Mouse (Mus musculus): ENCODE data around the gene Kncn. TPM values are rescaled to one million over a fixed set of nuclear protein-coding genes. Genes with fewer than 3 reads are reported as not detected.

The Kncn gene
- polyA plus RNA-seq, 1 experiment from 2014 or later: not detected

GRCm38 (mm10) chr4:115882195-115882594, 2.0 kb upstream of the Kncn start:
- Histone ChIP-seq H3K36me3 (no peaks in the 10 kb centered on the region), H3K4me3 (no peak overlapping the region), H3K27ac (no peak overlapping the region), H3K9me3 (replicated peaks) (no peaks in the 10 kb centered on the region), H3K9ac (no peak overlapping the region), H3K4me1 (peaks cover 49% of the 10 kb centered on the region), H3K27me3 (no peaks in the 10 kb centered on the region), H3K4me2 (replicated peaks) (no peak overlapping the region)
- no peak for ATAC-seq (ENCODE audit: low FRiP score)
- WGBS: 60% methylated on average over 4 of the region's 4 CpGs

- Histone ChIP-seq H3K4me3 (no peak overlapping the region), H3K4me2 (replicated peaks) (no peak overlapping the region), H3K27me3 (peaks cover 22% of the 10 kb centered on the region), H3K9ac (no peak overlapping the region), H3K4me1 (peaks cover 26% of the 10 kb centered on the region), H3K27ac (no peak overlapping the region), H3K36me3 (no peaks in the 10 kb centered on the region), H3K9me3 (replicated peaks) (no peaks in the 10 kb centered on the region)
- ATAC-seq (ENCODE audit: low FRiP score): no peak
- WGBS: 80% methylated on average over 3 of the region's 3 CpGs
These were observed 1.6 kb downstream of the Kncn start for GRCm38 (mm10) chr4:115885846-115886245.

- Histone ChIP-seq H3K36me3 (no peaks in the 10 kb centered on the region), H3K4me3 (no peak overlapping the region)
These were observed 2.7 kb downstream of the Kncn start for GRCm38 (mm10) chr4:115886875-115887274.

GRCm38 (mm10) chr4:115890066-115890465, 5.9 kb downstream of the Kncn start:
- no peaks in the 10 kb centered on the region for H3K36me3 ChIP-seq
- H3K4me3 ChIP-seq: peak overlapping the region; percentile 32
- WGBS: 11% methylated on average over 6 of the region's 6 CpGs
- peaks cover 9% of the 10 kb centered on the region for H3K4me1 ChIP-seq
- no peaks in the 10 kb centered on the region for H3K9me3 ChIP-seq (replicated peaks)
- no peak overlapping the region for H3K27ac ChIP-seq
- peak overlapping the region; percentile 42 for H3K9ac ChIP-seq
- H3K4me2 ChIP-seq (replicated peaks): peak overlapping the region; percentile 58
- peaks cover 47% of the 10 kb centered on the region for H3K27me3 ChIP-seq
- no peak for ATAC-seq (ENCODE audit: low FRiP score)

More at GRCm38 (mm10) chr4:115886875-115887274, 2.7 kb downstream of the Kncn start:
- no peak for ATAC-seq (ENCODE audit: low FRiP score)
- 56% methylated on average over 1 of the region's 1 CpGs for WGBS
- Histone ChIP-seq H3K27ac (no peak overlapping the region), H3K27me3 (peaks cover 32% of the 10 kb centered on the region), H3K9me3 (replicated peaks) (no peaks in the 10 kb centered on the region), H3K9ac (no peak overlapping the region), H3K4me1 (peaks cover 17% of the 10 kb centered on the region), H3K4me2 (replicated peaks) (no peak overlapping the region)

- Histone ChIP-seq H3K27ac (no peak within 1 kb of the TSS), H3K36me3 (no peaks in the 10 kb centered on the region), H3K27me3 (peaks cover 47% of the 10 kb centered on the region), H3K9ac (peak within 1 kb of the TSS; percentile 42), H3K4me3 (peak within 1 kb of the TSS; percentile 32), H3K4me2 (replicated peaks) (peak within 1 kb of the TSS; percentile 58), H3K4me1 (peaks cover 9% of the 10 kb centered on the region), H3K9me3 (replicated peaks) (no peaks in the 10 kb centered on the region)
- WGBS: under 1% methylated on average over 31 of the region's 31 CpGs
- peak; percentile 33; the same call in 1 of the 2 replicates for ATAC-seq (ENCODE audit: low FRiP score)
These were observed 6.4 kb downstream of the Kncn start, which contains the start of gene 6430628N08Rik for GRCm38 (mm10) chr4:115890553-115890952. Gene 6430628N08Rik (plus strand): TSS chr4:115890665.

GRCm38 (mm10) chr4:115894281-115894680, 10.1 kb downstream of the Kncn start:
- Histone ChIP-seq H3K9me3 (replicated peaks) (no peaks in the 10 kb centered on the region), H3K9ac (no peak overlapping the region), H3K4me2 (replicated peaks) (no peak overlapping the region), H3K4me3 (no peak overlapping the region), H3K36me3 (no peaks in the 10 kb centered on the region), H3K27ac (no peak overlapping the region), H3K27me3 (peaks cover 75% of the 10 kb centered on the region), H3K4me1 (peaks cover 18% of the 10 kb centered on the region)
- 10% methylated on average over 3 of the region's 3 CpGs for WGBS
- no peak for ATAC-seq (ENCODE audit: low FRiP score)

- Histone ChIP-seq H3K4me2 (replicated peaks) (peak overlapping the region; percentile 80), H3K4me3 (peak overlapping the region; percentile 41), H3K27me3 (peaks cover 73% of the 10 kb centered on the region), H3K27ac (no peak overlapping the region), H3K4me1 (peaks cover 9% of the 10 kb centered on the region), H3K9me3 (replicated peaks) (no peaks in the 10 kb centered on the region), H3K9ac (peak overlapping the region; percentile 65), H3K36me3 (no peaks in the 10 kb centered on the region)
- under 1% methylated on average over 56 of the region's 56 CpGs for WGBS
- ATAC-seq (ENCODE audit: low FRiP score): peak; percentile 71
These were observed 13.9 kb downstream of the Kncn start for GRCm38 (mm10) chr4:115897901-115898631.

- Histone ChIP-seq H3K27ac (no peak overlapping the region), H3K9me3 (replicated peaks) (no peaks in the 10 kb centered on the region), H3K9ac (no peak overlapping the region), H3K4me3 (no peak overlapping the region), H3K27me3 (peaks cover 87% of the 10 kb centered on the region), H3K4me2 (replicated peaks) (no peak overlapping the region), H3K4me1 (peaks cover 31% of the 10 kb centered on the region), H3K36me3 (no peaks in the 10 kb centered on the region)
- 22% methylated on average over 5 of the region's 5 CpGs for WGBS
- ATAC-seq (ENCODE audit: low FRiP score): no peak
These were observed 18.6 kb downstream of the Kncn start for GRCm38 (mm10) chr4:115902816-115903215.

- Histone ChIP-seq H3K27me3 (peaks cover 86% of the 10 kb centered on the region), H3K4me3 (no peak overlapping the region), H3K9ac (no peak overlapping the region), H3K27ac (no peak overlapping the region), H3K36me3 (no peaks in the 10 kb centered on the region), H3K4me1 (peaks cover 24% of the 10 kb centered on the region), H3K9me3 (replicated peaks) (no peaks in the 10 kb centered on the region), H3K4me2 (replicated peaks) (no peak overlapping the region)
- ATAC-seq (ENCODE audit: low FRiP score): peak; percentile 82
- 6% methylated on average over 12 of the region's 12 CpGs for WGBS
These were observed 20.2 kb downstream of the Kncn start for GRCm38 (mm10) chr4:115904375-115904774.

GRCm38 (mm10) chr4:115905701-115906100, 21.5 kb downstream of the Kncn start:
- Histone ChIP-seq H3K27me3 (peaks cover 79% of the 10 kb centered on the region), H3K9ac (no peak overlapping the region), H3K27ac (no peak overlapping the region), H3K4me2 (replicated peaks) (no peak overlapping the region), H3K4me3 (no peak overlapping the region), H3K9me3 (replicated peaks) (no peaks in the 10 kb centered on the region), H3K36me3 (no peaks in the 10 kb centered on the region), H3K4me1 (peaks cover 24% of the 10 kb centered on the region)
- WGBS: 4% methylated on average over 7 of the region's 7 CpGs
- peak; percentile 32; the same call in 1 of the 2 replicates for ATAC-seq (ENCODE audit: low FRiP score)

- H3K27me3 ChIP-seq: peaks cover 78% of the 10 kb centered on the region
- no peaks in the 10 kb centered on the region for H3K36me3 ChIP-seq
- H3K9me3 ChIP-seq (replicated peaks): no peaks in the 10 kb centered on the region
- peaks cover 27% of the 10 kb centered on the region for H3K4me1 ChIP-seq
- no peak overlapping the region for H3K4me3 ChIP-seq
- 85% methylated on average over 3 of the region's 3 CpGs for WGBS
- no peak overlapping the region for H3K27ac ChIP-seq
- H3K9ac ChIP-seq: no peak overlapping the region
- no peak overlapping the region for H3K4me2 ChIP-seq (replicated peaks)
- ATAC-seq (ENCODE audit: low FRiP score): no peak
These were observed 22.6 kb downstream of the Kncn start for GRCm38 (mm10) chr4:115906791-115907190.

- 72% methylated on average over 1 of the region's 1 CpGs for WGBS
- H3K9ac ChIP-seq: no peak overlapping the region
- H3K36me3 ChIP-seq: no peaks in the 10 kb centered on the region
- H3K27ac ChIP-seq: no peak overlapping the region
- no peak for ATAC-seq (ENCODE audit: low FRiP score)
- H3K27me3 ChIP-seq: peaks cover 73% of the 10 kb centered on the region
- no peaks in the 10 kb centered on the region for H3K9me3 ChIP-seq (replicated peaks)
- H3K4me1 ChIP-seq: peaks cover 28% of the 10 kb centered on the region
- H3K4me3 ChIP-seq: no peak overlapping the region
- H3K4me2 ChIP-seq (replicated peaks): no peak overlapping the region
These were observed 23.8 kb downstream of the Kncn start for GRCm38 (mm10) chr4:115907994-115908393.

GRCm38 (mm10) chr4:115908641-115909040, 24.4 kb downstream of the Kncn start:
- Histone ChIP-seq H3K27me3 (peaks cover 71% of the 10 kb centered on the region), H3K9me3 (replicated peaks) (no peaks in the 10 kb centered on the region), H3K4me3 (no peak overlapping the region), H3K36me3 (no peaks in the 10 kb centered on the region), H3K9ac (no peak overlapping the region), H3K27ac (no peak overlapping the region), H3K4me2 (replicated peaks) (no peak overlapping the region), H3K4me1 (peaks cover 27% of the 10 kb centered on the region)
- WGBS: 10% methylated on average over 7 of the region's 7 CpGs
- ATAC-seq (ENCODE audit: low FRiP score): no peak

All from hindbrain, embryonic 12.5 days (tissue).